Mouse (Mus musculus) lung, postnatal 0 days (tissue): ENCODE measurements around the gene 2010111I01Rik.
A peak's percentile ranks its signal among the peaks of the same experiment; 100 is the strongest.

Experiments used
- CTCF ChIP-seq: IDR thresholded peaks from 2 replicates; pipeline ENCODE4 v1.5.1; 2016; ENCODE audit warnings: antibody characterized with exemption, mild to moderate bottlenecking
- EP300 ChIP-seq: IDR thresholded peaks from 2 replicates; pipeline ENCODE4 v1.6.1; 2016; ENCODE audit warnings: antibody characterized with exemption, mild to moderate bottlenecking, control low read depth

DNA sequence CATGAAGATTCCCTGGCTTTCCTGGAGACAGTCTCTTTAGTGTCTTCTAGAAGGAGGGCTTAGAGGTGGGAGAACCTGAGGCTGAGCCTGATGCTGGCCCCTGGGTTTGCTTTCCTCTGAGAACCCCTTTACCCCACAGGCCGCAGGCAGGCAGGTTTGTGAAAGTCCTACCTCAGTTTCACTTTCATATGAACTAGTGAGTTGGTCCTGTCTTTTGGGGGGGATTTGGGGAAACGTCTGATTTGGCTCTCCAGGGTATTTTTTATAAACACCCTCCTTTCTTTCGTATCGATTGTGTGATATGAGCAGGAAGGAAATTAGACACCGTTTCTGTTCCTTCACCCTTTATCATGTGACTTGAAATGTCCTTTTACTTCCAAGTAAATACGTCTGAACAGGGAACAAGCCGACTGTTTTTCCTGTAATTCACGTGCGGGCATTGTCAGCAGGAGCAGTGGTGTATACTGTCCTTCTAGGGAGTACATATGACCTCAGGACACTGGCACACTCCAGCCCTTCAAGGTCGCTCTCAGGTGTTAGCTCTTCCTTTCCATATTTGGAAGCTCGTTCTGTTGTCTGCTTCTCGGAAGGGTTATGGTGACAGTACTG, 281.7 kb downstream of the 2010111I01Rik start:
- TF ChIP-seq CTCF (no peak), EP300 (peak; percentile 82)
